Mouse (Mus musculus): ENCODE results near the gene Dync1i2. TPM values are rescaled to one million over a fixed set of nuclear protein-coding genes. Genes with fewer than 3 reads are reported as not detected.
A peak's percentile ranks its signal among the peaks of the same experiment; 100 is the strongest.

Dync1i2 gene
- total RNA-seq, 4 experiments from 2014 or later: 90.8 to 98.5 (median 95.7) TPM

GRCm38 (mm10) chr2:71203819-71204432 lies 7.6 kb upstream of the Dync1i2 start:
- DNase-seq: no peak

DNA sequence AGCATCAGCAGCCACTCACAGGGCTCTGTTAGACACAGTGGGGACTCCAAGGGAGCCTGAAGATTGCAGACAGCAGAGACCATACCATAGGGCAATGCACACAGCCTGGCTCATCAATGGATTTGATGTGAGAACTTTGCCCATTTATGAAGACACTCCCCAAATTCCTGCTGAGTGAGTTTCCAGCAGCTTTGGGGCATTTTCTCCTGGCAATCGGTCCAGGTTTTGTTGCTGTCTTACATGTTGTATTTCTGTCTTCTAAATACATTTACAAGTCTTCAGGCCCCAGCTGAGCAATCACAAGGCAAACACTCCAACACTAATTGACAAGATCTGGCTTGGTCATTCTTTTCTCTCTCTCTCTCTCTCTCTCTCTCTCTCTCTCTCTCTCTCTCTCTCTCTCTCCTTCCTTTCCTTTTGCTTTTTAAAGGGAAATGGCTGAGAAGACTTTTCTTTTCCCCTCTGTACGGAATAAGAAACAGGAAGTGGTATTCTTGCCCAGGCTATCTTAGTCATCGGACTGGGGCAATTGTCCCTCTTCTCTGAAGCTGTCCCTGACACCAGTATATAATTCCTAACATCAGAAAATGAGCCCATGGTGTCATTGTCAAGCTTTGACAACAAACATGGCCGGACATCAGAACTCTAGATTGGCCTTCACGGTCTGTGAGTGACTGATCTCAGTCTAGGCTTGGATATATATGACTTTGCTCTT lies 2.3 kb upstream of the Dync1i2 start:
- DNase-seq: no peak

DNA sequence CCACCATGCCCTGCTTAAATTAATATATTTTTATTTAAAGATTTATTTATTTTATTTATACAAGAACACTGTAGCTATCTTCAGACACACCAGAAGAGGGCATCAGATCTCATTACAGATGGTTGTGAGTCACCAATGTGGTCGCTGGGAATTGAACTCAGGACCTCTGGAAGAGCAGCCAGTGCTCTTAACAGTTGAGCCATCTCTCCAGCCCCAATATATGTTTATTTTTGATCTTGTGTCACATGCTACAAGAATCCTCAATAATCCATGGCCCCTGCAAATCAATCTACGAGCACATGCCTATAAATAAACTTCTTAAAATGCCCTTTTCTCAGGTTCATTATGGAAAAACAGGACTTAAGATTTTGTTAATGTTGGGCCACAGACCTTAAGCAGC lies 410 bp upstream of the Dync1i2 start:
- DNase-seq: no peak

- no peak for DNase-seq
Observed at GRCm38 (mm10) chr2:71212360-71212726, 837 bp downstream of the Dync1i2 start.

DNA sequence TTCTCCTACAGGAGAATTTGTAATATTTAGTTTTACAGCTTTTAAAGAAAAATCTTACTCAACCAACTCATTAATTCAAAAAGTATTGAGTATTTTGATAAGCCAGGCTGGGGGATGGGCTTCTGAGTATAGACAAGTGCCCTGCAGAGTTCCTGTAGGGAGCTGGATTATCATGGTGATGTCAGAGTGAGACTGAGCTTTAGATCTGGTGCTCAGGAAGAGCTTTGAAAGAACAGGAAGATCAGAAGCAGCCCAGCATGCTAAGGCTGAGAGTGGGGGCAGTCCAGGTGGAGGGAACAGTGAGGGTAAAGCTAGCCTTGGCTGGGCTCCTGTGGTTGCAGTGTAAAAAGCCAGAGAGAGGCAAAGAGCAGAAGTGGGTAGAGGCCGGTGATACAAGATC lies 9.5 kb downstream of the Dync1i2 start:
- DNase-seq: no peak

GRCm38 (mm10) chr2:71227398-71227797 lies 15.9 kb downstream of the Dync1i2 start:
- no peak for DNase-seq

DNA sequence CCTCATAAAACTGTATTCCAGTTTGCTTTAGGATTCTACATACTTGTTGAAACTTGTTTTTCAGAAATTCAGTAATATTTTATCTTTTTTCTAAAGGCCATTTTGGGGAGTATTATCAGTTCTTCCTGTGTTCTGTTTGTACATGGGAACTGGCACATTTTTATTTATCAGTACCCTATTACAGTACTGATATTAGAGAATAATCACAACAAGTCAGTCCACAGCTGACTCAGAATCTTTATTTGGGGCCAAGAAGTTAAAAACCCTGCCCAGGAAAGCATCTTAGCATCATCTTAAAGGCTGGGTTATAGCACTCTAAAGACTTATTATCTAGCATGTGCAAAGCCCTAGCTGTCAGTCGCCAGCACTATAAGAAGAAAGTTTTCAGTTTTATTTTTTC lies 18.1 kb downstream of the Dync1i2 start:
- no peak for DNase-seq

- no peak for DNase-seq
Observed at GRCm38 (mm10) chr2:71231951-71232350, 20.4 kb downstream of the Dync1i2 start.

- DNase-seq: no peak
Observed at GRCm38 (mm10) chr2:71232976-71233375, 21.5 kb downstream of the Dync1i2 start.

DNA sequence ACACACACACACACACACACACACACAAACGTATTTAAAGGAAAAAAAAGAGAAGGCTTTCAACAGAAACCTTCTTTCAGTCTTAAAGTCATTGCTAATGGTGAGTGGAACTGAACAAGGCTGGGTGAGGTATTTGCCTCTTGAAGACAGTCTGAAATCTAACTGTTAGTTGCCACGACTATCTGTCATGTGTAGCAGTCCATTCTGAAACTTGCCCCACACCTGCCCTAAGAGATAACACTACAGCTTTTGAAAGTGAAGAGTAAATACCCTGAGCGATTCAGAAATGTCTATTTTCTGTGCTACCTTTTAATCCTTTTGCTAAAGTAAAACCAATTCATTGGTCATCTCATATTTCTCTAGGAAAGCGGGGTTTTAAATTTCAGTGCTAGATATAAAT lies 23.9 kb downstream of the Dync1i2 start:
- no peak for DNase-seq

GRCm38 (mm10) chr2:71236009-71236408 lies 24.5 kb downstream of the Dync1i2 start:
- DNase-seq: no peak

GRCm38 (mm10) chr2:71241505-71241904 lies 30.0 kb downstream of the Dync1i2 start:
- DNase-seq: no peak

DNA sequence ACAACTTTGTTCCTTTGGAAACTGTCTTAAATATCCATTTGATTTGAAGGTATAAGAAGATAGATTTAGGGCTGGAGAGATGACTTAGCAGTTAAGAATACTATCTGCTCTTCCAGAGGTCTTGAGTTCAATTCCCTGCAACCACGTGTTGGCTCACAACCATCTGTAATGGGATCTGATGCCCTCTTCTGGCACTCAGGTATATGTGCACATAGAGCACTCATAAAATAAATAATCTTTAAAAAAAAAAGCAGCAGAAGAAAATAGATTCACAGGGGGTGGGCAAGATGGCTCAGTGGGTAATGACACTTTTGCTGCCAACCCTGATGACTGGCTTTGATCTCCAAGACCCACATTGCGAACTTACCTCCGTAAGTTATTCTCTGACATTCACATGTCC lies 30.7 kb downstream of the Dync1i2 start:
- DNase-seq: no peak

GRCm38 (mm10) chr2:71243058-71243672 lies 31.7 kb downstream of the Dync1i2 start:
- no peak for DNase-seq

DNA sequence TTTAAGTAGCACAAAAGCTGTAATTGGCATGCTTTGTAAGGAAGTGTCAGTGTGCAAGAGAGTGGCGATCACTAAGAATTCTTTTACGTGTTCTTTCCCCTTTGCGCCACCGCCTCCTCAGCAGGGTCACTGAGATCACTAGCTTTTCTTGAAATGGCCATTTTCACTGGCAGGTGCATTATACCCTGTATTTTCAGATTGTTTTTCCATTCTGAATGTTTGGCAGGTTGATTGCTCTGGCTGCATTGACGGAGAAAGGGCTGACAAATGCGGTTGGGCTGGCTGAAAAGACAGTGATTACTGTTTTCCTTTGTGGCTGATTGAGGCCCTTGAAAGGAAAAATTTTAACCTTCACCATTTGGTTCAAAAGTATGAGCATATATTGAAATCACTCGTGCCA lies 33.3 kb downstream of the Dync1i2 start:
- no peak for DNase-seq

DNA sequence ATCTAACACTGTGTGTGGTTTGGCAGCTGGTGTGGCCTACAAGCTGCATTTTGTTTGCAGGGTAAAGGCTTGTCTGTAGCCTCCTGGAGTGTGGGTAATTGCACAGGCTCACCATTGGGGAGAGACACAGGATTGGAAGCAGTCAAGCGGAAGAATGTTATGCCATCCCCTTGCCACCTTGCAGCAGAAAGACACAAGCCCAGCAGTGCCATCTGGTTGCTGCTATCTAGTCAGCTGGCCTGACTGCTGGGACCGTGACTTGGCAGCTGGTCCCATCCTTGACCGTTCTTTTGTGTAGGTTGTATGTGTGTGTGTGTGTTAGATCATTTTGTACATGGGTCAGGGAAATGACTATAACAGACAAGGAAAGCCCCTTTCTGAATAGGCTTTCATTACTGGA lies 33.9 kb downstream of the Dync1i2 start:
- DNase-seq: no peak

DNA sequence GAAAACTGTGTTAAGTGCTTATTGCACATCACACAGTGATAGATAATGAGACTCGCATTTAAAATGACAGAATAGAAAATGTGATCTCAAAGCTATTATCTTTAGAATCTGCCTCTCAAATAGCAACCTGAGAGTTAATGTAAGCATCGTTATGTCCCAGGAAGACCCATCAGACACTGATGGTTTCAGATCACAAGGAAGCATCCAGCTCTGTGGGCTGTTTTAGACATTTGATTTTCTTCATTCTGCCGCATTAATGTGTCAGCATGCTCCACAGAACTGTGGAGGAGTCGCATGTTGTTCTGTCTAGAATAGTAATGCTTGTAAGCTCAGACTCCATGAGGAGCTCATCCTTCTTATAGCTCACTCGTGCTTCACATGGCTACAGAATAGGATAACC lies 34.6 kb downstream of the Dync1i2 start:
- DNase-seq: no peak

DNA sequence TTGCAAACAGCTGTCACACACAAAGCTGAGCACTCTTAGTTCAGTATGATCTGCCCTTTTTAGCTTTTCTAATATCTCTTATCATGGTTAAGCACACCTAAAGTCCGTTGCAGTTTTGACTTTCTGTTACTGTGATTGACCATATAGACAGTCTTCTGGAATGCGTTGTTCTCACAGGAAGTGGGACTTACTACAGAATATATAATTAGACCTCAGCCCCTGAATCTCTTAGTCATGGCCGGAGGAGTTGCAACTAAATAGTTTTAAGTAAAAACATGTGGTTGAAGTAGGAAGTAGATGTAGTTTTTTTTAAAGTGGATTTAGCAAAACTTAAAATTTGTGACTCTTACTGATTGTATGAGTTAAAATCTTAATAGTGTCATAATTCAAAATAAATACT lies 36.6 kb downstream of the Dync1i2 start:
- DNase-seq: no peak

GRCm38 (mm10) chr2:71250841-71251240 lies 39.3 kb downstream of the Dync1i2 start:
- no peak for DNase-seq

DNA sequence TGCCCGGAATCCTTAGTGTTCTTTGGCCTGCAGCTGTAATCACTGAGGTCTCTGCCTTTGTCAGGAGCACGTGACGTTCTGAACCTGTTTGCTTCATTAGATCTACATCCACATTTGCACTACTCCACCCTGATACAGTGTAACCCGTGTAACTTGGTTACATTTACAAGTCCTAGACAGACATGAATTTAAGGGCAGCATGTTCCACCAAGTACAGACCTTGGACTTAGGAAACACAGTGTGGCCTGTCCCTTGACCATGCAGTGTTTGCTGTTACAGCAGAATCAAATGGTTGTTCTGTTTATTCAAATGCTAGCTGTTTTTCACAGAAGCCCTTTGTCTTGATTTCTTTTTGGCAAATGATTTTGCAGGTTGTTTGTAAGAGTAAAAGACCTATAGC lies 43.3 kb downstream of the Dync1i2 start:
- DNase-seq: no peak

- peak; percentile 36 for DNase-seq
Observed at GRCm38 (mm10) chr2:71256581-71256980, 45.1 kb downstream of the Dync1i2 start.

GRCm38 (mm10) chr2:71264585-71264984 lies 53.1 kb downstream of the Dync1i2 start:
- DNase-seq: peak; percentile 81

- no peak for DNase-seq
Observed at GRCm38 (mm10) chr2:71268691-71269090, 57.2 kb downstream of the Dync1i2 start.

DNA sequence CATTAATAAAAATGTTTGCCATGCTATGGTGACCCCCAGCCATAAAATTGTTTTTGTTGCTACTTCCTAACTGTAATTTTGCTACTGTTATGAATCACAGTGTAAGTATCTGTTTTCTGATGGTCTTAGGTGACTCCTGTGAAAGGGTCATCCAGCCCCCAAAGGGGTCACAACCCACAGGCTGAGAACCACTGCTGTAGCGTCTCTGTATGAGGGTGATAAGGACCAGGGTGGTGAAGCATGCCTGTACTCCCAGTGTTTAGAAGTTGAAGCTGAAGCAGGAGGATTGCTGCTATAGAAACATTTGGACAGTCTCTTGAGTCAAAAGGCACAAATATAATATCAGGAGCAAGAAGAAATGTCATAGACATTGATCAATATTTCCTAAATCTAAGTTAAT lies 57.8 kb downstream of the Dync1i2 start:
- no peak for DNase-seq

Data from adrenal gland, adult 8-10 months (tissue).